Mouse (Mus musculus): ENCODE measurements at regions not wholly inside any gene's neighbourhood (a gene's known extent, or its start where the extent isn't known, plus 50 kb on each side); places are given as distances from the start of the nearest gene placed in this dataset.

DNA sequence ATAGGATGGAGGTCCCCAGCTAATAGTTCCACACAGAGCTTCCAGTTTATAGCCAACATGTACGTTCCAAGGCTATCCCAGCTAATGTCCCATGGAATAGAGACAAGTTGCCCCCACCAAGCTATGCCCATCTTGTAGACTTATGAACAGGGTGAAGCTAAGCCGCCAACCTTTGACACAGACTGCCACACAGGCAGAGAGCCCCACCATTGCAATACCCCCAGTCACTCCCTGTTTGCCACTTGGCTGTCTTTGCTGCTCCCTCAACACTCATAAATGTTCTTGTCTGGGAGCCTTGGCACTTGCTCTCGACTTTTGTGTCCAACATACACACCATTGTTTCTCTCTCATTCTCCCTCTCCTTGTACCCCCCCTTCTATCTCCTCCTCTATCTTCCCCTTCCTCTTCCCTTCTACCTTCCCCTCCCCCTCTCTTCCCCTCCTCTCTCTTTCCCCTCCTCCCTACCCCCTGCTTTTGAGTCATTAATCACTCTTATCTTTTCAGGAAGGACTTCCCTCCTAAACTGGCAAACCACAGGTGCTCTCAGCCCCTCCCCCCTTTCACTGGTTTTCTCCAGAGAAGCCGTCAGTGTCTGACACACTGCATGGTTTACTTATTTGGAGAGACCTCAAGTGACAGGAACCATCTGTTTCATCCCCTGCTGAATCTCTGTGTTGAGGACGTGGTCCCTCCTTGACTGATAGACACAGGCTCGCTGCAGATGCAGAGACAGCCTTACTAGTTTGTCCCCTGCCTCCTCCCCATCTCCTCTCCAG is 148.2 kb downstream of the Kdr start:
- DNase-seq (ENCODE audit: low read depth, low spot score) = peak; percentile 27

DNA sequence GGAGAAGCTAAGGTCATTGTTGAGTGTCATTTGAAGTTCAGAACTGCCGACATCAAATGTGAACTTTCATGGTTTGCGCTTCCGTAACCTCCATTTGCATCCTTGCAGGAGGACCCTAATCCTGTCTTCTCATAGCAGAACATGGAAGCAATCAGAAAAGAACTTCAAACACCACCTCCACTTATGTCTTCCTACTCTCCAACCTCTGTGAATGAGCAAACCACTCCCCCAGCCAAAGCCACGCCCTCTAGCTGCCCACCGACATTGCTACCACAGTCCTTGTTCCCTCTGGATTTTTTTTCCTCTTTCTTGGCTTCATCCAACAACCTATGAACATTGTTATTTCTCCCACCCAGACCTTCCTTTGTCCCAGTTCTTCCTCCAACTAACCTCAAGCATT is 149.9 kb downstream of the Kdr start:
- DNase-seq (ENCODE audit: low read depth, low spot score) = no peak

DNA sequence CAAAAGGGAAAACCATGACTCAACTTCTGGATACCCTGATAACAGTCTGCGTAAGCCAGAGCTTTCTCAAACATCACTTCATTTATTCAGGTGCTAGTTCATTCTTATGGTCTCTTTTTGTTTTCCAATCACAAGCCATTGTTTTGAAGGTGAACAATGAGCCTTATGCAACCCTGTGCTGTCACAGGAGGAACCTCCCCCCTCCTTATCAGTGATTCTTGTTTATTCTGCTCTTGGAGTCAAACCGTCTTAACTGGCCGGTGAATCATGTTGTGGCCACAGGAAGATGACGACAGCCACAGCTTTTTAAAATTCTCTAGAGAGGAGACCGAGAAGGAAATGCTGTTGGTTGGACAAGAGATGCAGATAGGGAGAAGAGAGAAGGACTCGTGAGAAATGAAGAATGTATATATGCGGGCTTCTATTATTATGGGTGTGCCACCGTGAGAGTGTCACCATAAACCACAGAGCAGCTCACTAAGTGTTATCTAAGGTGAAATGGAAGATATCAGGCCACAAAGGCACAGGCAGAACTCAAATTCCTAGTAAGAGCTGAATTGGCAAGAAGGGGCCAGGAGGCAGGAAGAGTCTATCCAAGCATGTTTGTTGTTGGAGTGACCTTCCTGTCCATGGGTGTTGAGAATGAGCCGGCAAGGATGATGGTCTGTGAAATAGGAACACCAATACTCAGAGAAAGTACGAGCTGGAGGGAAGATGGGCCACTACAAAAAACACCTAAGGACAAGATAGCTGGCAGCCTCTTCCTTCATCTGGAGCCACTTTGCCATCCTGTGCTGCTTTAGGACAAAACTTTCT is 151.8 kb downstream of the Kdr start:
- DNase-seq (ENCODE audit: low read depth, low spot score) = peak; percentile 55

DNA sequence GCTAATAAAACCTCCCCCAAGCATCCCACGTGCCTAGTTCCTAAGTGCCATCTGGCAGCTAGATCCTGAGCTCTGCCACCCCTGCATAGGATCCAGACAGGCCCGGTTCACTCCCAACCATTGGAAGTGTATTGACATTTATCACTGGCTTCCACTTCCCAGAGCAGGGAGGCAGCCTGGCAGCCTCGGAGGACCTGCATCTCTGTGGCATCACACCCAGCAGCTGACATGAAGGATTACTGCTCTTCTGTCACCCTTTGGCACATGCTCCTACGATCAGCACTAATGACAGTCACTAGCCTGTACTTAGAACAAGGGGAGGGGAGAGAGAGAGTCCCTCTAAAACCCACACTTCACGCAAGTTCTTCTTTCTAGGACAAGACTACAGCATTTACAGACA is 152.7 kb downstream of the Kdr start:
- DNase-seq (ENCODE audit: low read depth, low spot score) = no peak

DNA sequence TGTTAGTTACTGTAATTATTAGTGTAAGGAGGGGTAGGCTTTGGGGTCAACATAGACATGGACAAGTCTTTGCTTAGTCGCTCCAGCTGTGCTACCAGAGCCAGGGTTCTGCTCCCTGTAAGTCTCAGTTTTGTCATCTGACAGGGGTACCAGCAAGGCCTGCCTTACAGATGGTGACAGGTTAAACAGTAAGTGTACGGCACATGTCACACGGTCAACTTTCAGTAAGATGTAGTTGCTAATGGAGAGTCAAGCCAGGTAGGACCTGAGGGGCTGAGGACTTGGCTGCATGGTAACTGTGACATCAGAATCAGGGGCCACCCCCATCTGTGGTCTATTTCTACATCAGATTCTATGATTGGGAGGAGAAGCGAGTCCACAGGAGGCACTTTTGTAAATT is 153.6 kb downstream of the Kdr start:
- no peak for DNase-seq (ENCODE audit: low read depth, low spot score)

DNA sequence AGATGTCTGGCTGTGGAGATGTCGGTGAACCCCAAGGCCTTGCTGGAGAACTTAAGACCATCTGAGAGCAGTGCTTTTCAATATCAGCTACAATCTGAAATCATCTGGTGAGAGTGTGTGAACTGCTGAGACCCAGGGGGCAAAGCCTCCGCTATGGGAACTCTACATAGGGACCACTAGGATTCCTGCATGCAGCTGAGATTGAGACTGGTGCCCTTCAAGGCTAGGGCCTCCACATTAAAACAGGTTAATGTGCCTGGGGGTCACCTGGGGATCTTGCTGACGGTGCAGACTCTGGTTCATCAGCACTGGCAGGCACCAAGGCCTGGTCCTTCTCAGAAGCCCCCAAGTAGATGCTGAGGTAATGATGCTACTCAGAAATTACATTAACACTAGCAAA is 154.6 kb downstream of the Kdr start:
- DNase-seq (ENCODE audit: low read depth, low spot score) = no peak

DNA sequence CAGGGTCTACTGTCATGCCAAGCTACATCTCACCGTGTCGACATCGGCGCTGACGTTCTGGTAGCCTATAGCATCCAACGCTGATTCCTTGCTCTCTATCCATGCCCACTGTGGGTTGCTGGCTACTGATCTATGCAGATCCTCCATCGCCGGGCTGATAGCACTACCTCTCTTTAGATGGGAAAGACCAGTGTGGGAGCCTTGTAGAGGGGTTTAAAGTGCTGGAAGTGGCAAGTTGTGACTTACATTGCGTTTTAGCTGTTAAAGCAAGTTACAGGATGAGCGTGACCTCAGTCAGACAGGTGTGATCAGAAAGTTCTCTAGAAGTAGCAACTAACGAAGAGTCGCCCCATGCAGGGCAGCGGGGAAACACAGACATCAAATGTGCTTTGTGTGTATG is 160.9 kb downstream of the Kdr start:
- DNase-seq (ENCODE audit: low read depth, low spot score) = no peak

DNA sequence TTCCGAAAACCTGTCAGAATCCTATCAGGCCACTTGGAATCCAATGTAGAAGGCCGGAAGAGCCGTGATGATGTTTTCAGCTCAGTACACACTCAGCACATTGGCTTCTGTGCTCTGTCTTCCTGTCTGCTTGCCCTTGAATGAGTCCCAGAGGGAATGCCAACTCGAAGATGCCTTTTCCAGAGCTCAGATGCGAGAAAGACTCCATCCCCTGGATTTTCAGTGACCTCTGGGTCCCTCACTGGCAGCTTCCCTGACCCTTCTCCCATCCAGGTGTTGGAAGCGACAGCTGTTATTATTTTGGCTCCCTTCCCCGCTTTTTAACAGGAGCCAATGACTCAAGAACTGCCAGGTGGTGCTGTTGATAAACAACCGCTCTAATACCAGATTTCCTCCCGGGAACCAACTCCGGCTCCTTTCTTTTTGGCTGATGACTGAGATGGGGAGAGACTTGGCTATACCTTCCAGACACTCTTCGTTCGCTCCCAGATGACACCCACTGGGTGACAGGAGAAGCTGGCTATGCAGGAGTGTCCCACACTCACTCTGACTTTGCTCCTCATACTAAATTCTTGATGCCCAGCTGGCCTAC is 163.8 kb downstream of the Kdr start:
- no peak for DNase-seq (ENCODE audit: low read depth, low spot score)

DNA sequence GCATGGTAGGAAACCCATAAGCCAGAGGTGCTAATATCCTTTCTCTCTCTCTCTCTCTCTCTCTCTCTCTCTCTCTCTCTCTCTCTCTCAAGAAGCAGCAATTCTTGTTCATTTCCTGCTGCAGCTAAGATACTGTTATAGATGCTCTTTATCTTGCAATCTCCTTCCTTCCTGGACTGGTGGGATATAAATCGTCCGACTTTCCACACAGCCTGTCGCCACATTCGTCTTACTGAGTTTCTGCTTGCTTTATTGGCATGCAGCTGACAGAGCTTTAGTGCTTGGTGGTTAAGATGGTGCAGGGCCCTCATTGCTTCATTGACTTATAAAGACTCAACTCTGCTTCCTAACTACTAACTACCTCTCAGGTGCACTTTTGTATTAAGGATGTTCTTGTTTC is 165.6 kb downstream of the Kdr start:
- DNase-seq (ENCODE audit: low read depth, low spot score) = no peak

DNA sequence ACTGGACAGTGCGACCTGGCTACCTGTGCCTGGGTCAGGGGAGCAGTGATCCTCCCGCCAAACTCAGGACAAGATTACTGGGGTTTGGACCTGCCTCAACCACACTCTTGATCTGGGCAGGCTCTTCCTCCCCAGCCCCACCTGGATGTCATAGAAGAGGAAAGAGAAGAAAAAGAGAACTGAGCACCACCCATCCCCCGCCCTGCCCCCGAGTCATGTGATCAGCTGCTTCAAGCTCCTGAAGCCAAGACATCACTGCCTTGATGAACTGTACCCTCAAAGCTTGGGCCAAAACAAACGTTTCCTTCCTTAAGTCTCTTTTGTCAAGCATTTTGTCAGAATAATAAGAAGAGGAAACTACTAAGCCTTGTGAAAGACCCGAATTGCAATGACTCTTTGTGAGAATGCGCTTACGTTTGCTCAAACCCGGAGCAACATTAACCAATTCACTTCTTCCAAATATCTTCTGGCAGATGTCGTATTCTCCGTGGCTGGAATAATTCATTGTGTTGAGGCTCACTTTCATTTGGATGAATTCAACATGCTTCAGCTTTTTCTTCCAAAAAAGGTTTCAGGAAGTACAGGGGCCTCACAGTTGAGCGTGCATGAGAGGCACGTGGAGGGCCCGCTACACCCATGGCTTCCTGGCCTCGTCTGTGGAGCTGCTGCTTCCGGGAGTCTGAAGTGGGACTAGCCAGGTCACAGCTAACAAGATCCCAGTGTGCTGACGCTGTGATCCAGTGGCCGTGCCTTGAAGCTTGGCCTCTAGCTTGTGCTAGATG is 169.5 kb downstream of the Kdr start:
- no peak for DNase-seq (ENCODE audit: low read depth, low spot score)

DNA sequence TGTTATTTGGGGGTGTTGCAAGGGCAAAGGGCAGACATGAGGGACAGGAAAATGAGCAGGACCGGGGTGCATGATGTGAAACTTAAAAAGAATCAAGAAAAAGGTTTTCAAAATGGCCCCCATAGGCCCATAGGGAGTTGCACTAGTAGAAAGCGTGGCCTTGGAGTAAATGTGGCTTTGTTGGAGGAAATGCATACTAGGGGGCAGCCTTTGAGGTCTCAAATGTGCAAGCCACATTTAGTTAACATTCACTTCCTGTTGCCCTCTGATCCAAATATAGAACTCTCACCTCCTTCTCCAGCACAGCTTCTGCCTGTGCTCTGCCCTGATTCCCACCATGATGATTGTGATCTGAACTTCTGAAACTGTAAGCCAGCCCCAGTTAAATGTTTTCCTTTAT is 173.2 kb downstream of the Kdr start:
- no peak for DNase-seq (ENCODE audit: low read depth, low spot score)

DNA sequence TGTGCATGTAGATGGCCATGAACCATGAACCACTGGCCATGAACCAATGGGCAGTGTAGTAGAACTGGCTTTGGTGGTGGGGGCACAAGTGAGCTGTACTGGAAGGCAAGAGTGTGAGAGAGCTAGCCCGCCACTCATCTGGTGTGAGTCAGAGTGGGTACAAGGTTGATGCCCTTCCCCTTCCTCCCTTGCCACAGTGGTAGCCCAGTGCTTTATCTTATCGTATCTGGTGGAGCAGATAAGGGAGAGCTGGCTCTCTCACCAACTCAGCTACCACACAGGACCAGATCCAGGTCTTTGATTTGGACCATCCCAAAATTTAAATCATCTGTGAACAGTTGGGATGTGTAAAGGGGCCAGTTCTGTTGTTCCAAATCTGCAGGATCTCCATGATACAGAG is 173.9 kb downstream of the Kdr start:
- no peak for DNase-seq (ENCODE audit: low read depth, low spot score)

DNA sequence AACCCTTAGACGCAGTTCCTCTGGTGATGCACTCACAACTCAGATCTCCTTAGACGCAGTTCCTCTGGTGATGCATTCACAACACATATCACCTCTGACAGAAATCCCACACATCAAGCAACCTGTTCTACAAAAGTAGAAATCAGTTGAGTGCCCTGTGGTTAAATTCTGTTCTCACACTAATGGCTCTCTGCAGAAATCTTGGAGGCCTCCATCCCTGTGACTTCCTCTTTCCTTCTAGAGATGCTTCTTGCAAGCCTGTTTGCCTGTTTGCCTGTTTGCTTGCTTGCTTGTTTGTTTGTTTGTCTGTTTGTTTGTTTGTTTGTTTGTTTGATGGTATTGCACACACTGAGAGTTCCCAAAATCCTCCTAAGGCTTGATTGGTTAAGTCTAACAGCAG is 175.2 kb downstream of the Kdr start:
- DNase-seq (ENCODE audit: low read depth, low spot score) = no peak

DNA sequence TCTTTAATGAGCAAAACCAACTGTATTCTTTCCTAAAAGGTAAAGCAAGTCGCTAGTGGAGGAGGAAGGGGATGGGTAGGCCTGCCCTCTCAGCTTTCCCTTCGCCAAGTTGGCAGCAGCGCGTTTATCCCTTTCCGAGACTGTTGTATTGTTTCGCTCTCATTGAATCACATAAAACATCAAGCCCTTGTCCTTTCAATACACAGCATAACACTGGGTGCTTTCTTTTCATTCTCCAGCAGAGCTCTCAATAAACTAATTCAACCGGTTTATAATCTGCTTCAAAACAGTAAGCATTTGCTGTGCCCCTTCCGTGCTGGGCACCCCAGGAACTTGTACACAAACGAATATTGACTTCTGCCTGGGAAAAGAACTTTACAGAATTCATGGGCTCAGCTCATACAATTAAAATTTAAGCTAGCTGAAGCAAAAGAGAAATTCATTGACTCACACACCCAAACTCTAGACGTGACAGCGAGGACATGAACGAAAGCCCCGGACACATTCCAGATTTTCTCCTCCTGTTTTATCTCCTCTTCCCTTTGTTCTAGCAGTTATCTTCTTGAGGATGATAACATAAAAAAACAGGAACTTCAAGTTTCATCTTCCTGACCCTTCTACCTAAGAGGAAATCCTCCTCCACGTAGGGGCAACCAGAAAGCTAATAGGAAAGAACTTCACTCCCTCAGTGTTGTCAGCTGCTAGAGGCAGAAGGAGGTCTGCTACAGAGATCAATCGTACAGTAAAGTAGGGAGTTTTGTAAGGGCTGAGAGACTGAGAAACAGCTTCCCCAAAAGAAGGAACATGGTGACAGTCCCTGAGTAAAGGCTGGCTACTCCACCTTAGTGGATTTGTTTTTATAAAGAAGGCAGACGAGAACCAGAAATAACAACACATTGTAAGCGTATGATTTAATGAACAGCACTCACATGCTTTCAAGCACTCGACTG is 177.9 kb downstream of the Kdr start:
- DNase-seq (ENCODE audit: low read depth, low spot score) = no peak

DNA sequence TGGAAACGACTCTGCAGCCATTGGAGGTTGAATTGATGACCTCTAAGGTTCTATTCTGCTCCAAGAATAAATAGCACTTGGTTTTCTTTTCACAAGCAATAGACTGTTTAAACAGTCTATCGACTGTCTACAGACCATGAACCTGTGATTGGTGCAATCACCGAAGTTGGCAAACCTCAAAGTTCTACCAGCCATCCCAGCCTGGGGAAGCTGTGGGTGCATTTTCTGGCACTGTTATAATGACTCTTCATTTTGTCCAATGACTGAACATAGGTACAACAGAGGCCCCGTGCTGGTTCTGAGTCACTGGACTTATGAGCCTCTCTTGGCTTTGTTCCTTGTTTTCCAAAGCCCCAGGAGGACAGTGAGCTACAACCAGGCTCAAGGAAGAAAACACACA is 178.6 kb downstream of the Kdr start:
- DNase-seq (ENCODE audit: low read depth, low spot score) = no peak

DNA sequence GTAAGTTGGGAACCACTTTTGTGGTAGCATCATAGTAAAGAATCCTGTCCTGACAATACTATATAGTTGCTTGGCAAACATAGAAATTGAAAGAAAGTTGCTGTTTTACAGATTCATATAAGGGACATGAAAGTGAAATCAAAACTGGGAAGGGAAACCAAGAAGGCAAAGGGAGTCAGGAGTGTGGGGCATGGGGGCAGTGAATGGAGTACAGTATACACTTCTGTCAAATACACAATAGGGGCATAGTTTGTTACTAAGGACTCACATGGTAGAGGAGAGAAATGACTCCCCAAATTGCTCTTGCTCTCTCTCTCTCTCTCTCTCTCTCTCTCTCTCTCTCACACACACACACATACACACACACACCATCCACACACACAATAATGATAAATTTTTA is 185.1 kb downstream of the Kdr start:
- no peak for DNase-seq (ENCODE audit: low read depth, low spot score)

DNA sequence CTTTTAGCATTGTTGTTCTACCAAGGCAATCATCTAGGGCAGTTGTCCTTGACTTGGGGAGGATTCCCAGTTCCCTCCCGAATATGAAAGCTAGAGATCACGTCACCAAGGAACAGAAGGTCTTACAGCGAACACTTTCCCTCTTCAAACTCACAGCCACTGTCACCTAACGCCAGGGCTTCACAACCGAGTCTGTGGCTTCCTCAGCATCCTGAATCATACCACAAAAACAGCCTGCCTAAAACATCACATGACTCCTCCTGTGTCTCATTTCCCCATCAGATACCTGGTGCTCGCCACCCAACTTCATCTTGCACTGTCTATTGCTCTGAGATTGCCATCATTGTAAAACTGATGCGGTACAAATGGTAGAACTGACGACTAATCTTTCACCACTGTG is 186.5 kb downstream of the Kdr start:
- DNase-seq (ENCODE audit: low read depth, low spot score) = peak; percentile 62

DNA sequence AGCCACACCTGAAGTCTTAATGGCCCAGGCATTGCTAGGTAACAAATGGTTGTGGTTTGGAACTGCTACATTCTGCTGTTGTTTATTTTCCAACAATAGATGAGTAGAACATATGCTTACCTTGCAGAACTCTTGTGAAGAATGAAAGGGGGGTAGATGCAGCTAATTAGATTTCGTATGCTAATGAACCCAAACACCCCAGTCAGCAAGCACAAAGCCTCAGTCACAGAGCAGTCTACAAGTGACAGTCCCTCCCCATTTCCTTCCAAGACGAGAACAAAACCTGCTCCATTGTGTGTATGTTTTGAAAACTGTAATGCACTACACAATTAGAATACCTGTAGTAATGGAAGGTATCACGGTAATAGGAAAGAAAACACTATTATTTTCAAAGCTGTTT is 190.2 kb downstream of the Kdr start:
- no peak for DNase-seq (ENCODE audit: low read depth, low spot score)

DNA sequence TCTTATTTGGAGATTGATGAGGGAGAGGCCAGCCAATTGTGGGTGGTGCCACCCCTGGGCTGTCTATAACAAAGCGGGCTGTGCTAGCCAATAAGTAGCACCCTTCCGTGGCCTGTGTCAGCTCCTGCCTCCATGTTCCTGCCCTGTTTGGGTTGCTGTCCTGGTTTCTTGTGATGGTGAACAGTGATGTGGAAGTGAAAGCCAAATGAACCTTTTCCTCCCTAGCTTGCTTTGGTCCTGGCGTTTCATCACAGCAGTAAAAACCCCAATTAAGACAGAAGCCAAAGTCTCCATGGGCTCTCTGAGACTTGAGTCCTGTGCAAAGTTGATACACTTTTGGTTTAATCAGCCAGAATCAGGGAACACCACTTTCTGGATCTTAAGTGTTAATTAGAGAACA is 192.1 kb downstream of the Kdr start:
- DNase-seq (ENCODE audit: low read depth, low spot score) = no peak

DNA sequence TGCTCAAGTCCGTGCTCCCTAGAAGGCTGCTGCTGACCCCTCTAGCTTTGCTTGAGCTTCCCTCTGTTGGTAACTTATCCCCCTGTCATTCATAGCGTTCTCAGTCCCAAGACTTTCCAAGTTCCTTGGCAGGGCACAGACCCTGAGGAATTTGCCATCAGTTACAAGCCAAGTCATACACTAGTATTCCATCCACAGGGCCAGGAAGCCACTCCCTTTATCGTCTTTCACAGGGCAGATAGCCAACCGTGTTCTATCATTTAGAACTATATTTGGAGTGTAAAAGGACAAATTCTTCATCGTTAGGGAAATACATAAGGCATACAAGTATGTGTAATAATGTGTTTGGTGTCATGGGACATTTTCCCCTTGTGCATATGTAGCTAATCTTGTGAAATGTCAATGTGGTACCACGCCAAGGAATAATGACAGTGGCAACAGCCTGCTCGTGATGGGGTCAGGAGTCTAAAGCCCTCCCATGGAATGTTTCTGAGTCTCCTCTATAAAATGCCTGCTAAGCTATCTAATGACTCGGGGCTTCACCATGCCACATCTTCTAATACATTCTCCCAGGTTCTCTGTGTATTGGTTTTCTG is 193.2 kb downstream of the Kdr start:
- no peak for DNase-seq (ENCODE audit: low read depth, low spot score)

DNA sequence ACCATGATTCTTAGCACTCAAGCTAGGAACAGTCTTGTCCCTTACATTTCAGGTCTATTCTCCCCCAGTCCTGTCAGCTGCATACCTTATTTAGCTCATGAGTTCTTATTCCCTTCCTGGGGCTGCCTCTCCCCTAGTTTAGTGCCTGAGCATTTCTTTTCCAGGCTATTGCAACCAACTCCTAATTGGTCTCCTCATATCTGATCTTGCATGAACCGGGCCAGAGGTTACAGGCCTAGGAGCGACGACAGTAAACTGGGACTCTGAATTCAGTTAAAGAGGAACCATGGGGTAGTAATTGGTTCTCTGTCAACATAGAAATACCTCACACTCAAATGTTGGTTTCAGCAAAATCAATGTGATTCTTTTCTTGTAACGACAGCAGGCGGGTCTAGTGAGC is 195.9 kb downstream of the Kit start:
- DNase-seq (ENCODE audit: low read depth, low spot score) = no peak
